Mouse (Mus musculus) ES-E14 (cell line): ENCODE measurements around the gene Gm45623. TPM values are rescaled to one million over a fixed set of nuclear protein-coding genes. Genes with fewer than 3 reads are reported as not detected.

ENCODE experiments used
- DNase-seq: peaks from one replicate; pipeline ENCODE4 v3.0.0-alpha.2; 2013; ENCODE audit warnings: low read depth, low spot score
- H3K27ac ChIP-seq: 2 replicates; pipeline ENCODE4 v1.5.1; 2012; ENCODE audit warnings: low read depth, mild to moderate bottlenecking, low read length, moderate library complexity, mixed read lengths; ENCODE audit not compliant: poor library complexity, insufficient read depth, severe bottlenecking
- H3K36me3 ChIP-seq: 2 replicates; pipeline ENCODE4 v1.6.1; 2012; ENCODE audit warnings: mild to moderate bottlenecking, low read length, moderate library complexity, mixed read lengths; ENCODE audit not compliant: control insufficient read depth, poor library complexity, insufficient read depth, severe bottlenecking
- H3K4me1 ChIP-seq, 2 experiments: fragments of 150-350 bp in 1 of 2; sonication (generic) in 1 of 2; 2 replicates each; pipeline ENCODE4 v1.6.1; 2012; ENCODE audit warnings: low read length in 2 of 2, mild to moderate bottlenecking in 1 of 2, mixed read lengths in 1 of 2; ENCODE audit not compliant: control insufficient read depth in 2 of 2, insufficient read depth in 2 of 2, poor library complexity in 1 of 2
- H3K4me3 ChIP-seq, 2 experiments: fragments of 150-350 bp in 1 of 2; sonication (generic) in 1 of 2; 2 replicates each; pipeline ENCODE4 v1.5.1; 2012; ENCODE audit warnings: low read length in 2 of 2, low read depth in 1 of 2, mild to moderate bottlenecking in 1 of 2, mixed read lengths in 1 of 2; ENCODE audit not compliant: insufficient read depth in 1 of 2, poor library complexity in 1 of 2, severe bottlenecking in 1 of 2
- H3K9ac ChIP-seq: 2 replicates; pipeline ENCODE4 v1.6.1; 2012; ENCODE audit warnings: low read depth, mild to moderate bottlenecking, low read length, mixed read lengths; ENCODE audit not compliant: poor library complexity, insufficient read depth, severe bottlenecking
- H3K9me3 ChIP-seq: fragments of 150-350 bp; sonication (generic); 2 replicates; pipeline ENCODE4 v1.6.1; 2012; ENCODE audit warnings: low read depth, mild to moderate bottlenecking, low read length; ENCODE audit not compliant: control insufficient read depth, insufficient read depth
- CHD2 ChIP-seq: IDR thresholded peaks from 2 replicates; pipeline ENCODE4 v1.6.1; 2014; ENCODE audit warnings: mild to moderate bottlenecking, low read depth, low read length, inconsistent platforms
- HCFC1 ChIP-seq: IDR thresholded peaks from 2 replicates; pipeline ENCODE4 v1.6.1; 2012; ENCODE audit warnings: low read length, inconsistent platforms, borderline replicate concordance; ENCODE audit not compliant: insufficient read depth
- MAFK ChIP-seq: IDR thresholded peaks from 2 replicates; pipeline ENCODE4 v1.6.1; 2014; ENCODE audit warnings: mild to moderate bottlenecking, low read depth, low read length, inconsistent platforms; ENCODE audit not compliant: insufficient read depth
- ZC3H11A ChIP-seq: IDR thresholded peaks from 2 replicates; pipeline ENCODE4 v1.6.1; 2012; ENCODE audit warnings: low read depth, mild to moderate bottlenecking, inconsistent platforms, low read length, borderline replicate concordance
- ZNF384 ChIP-seq: IDR thresholded peaks from 2 replicates; pipeline ENCODE4 v1.6.1; 2012; ENCODE audit warnings: low read depth, low read length, inconsistent platforms
- in situ Hi-C, 2 experiments: fragments of 600-800 bp; cut with MboI; formaldehyde crosslinking; loops; one replicate each; pipeline ENCODE4 v1.15.1; 2025; ENCODE audit warnings: low sequenced_read_pairs in 2 of 2, inconsistent platforms in 1 of 2; ENCODE audit not compliant: unreplicated experiment in 2 of 2
- total RNA-seq: library from RNA; depleted of rRNA; stranded (reverse); fragments of 300-350 nt; gene quantifications from 2 replicates; pipeline ENCODE4 v1.2.3, GENCODE M21; 2012

Gene Gm45623
- total RNA-seq, 1 experiment, result not detected

GRCm38 (mm10) chr13:56740496-56740895 is 13.1 kb downstream of the Gm45623 start:
- Histone ChIP-seq H3K9me3 (no peaks in the 10 kb centered on the region), H3K36me3 (peaks cover 10% of the 10 kb centered on the region), H3K4me3 (no peak overlapping the region), H3K9ac (no peak overlapping the region), H3K27ac (no peak overlapping the region), H3K4me1 (no peaks in the 10 kb centered on the region)
- TF ChIP-seq CHD2 (no peak), ZNF384 (no peak), HCFC1 (no peak), ZC3H11A (no peak), MAFK (no peak)
- in situ Hi-C loops, result no loop called here
- no peak for DNase-seq

- TF ChIP-seq ZNF384 (no peak), CHD2 (no peak), ZC3H11A (no peak), MAFK (no peak), HCFC1 (no peak)
- peaks cover 10% of the 10 kb centered on the region for H3K36me3 ChIP-seq
- in situ Hi-C loops, result no loop called here
These were observed 14.1 kb downstream of the Gm45623 start for GRCm38 (mm10) chr13:56739556-56739955.

GRCm38 (mm10) chr13:56735212-56735875 is 18.3 kb downstream of the Gm45623 start:
- DNase-seq, result no peak
- Histone ChIP-seq H3K9ac (no peak overlapping the region), H3K4me1 (no peaks in the 10 kb centered on the region), H3K36me3 (peaks cover 13% of the 10 kb centered on the region), H3K27ac (no peak overlapping the region), H3K4me3 (no peak overlapping the region), H3K9me3 (no peaks in the 10 kb centered on the region)
- no peak for TF ChIP-seq ZNF384
- no peak for TF ChIP-seq MAFK
- TF ChIP-seq HCFC1, result no peak
- TF ChIP-seq CHD2, result no peak
- TF ChIP-seq ZC3H11A, result no peak
- in situ Hi-C loops, result no loop called here

More at GRCm38 (mm10) chr13:56739556-56739955, 14.1 kb downstream of the Gm45623 start:
- Histone ChIP-seq H3K9me3 (no peaks in the 10 kb centered on the region), H3K4me1 (no peaks in the 10 kb centered on the region), H3K4me3 (no peak overlapping the region), H3K9ac (no peak overlapping the region), H3K27ac (no peak overlapping the region)
- DNase-seq, result no peak

- peaks cover 14% of the 10 kb centered on the region for H3K36me3 ChIP-seq
- H3K9me3 ChIP-seq, result no peaks in the 10 kb centered on the region
- H3K27ac ChIP-seq, result no peak overlapping the region
- in situ Hi-C loops, result no loop called here
- DNase-seq, result no peak
- no peak overlapping the region for H3K9ac ChIP-seq
- no peak for TF ChIP-seq ZC3H11A
- TF ChIP-seq CHD2, result no peak
- no peak for TF ChIP-seq ZNF384
- no peak for TF ChIP-seq MAFK
- no peak for TF ChIP-seq HCFC1
- no peaks in the 10 kb centered on the region for H3K4me1 ChIP-seq
- no peak overlapping the region for H3K4me3 ChIP-seq
These were observed 19.0 kb downstream of the Gm45623 start for GRCm38 (mm10) chr13:56734617-56735016.

- no peak for TF ChIP-seq ZNF384
- peaks cover 13% of the 10 kb centered on the region for H3K36me3 ChIP-seq
- no peak overlapping the region for H3K9ac ChIP-seq
- H3K9me3 ChIP-seq, result no peaks in the 10 kb centered on the region
- no peaks in the 10 kb centered on the region for H3K4me1 ChIP-seq
- H3K4me3 ChIP-seq, result no peak overlapping the region
- DNase-seq, result no peak
- in situ Hi-C loops, result no loop called here
- no peak overlapping the region for H3K27ac ChIP-seq
These were observed 24.6 kb downstream of the Gm45623 start for GRCm38 (mm10) chr13:56729046-56729445.
